Mouse (Mus musculus): ENCODE data around the gene Gulp1.
A peak's percentile ranks its signal among the peaks of the same experiment; 100 is the strongest.

Gulp1 gene

DNA sequence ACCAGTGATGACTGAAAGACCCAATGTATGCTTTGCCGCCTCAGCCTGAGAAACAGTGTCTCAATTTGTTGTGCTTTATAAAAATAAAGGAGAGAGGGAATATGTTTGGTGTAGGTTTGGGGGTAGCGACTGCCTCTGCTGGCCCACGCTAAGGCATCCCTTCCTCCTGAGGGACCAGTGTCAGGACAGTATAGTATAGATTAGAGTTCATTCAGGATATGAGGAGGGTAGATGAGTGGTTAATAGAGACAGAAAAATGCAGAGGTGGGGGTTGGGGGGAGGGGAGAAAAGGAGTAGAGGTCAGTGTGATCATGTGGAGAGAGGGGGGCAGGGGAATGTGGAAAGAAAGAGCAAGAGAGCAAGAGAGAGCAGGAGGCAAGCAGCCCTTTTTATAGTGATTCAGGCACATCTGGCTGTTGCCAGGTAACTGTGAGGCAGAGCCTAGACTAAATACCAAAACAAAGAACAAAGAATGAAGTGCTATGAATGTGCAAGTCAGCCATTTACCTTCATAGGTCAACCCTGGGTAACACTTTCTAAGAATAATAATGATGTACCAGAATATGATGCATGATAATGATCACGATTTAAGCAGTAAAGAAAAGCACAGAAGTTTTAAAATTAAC lies 169.6 kb downstream of the Gulp1 start:
- no peak for DNase-seq (ENCODE audit: low spot score)

DNA sequence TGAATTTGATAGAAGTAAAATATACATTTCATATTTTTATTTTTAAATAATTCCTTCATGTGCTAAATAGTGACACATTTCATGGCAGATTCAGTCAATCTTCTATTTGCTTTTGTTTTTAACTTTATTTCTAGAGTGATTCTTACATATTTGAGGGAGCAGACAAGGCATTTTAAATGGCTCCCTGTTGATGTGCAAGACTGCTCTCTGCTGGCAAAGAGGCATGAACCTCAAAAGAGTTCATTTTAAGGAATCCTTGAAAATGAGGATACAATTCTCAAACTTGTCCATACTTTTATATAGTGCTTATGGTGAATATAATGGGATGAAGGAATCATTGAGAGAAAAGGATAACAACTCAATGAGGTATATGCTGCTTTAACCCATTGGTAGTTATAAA lies 189.9 kb downstream of the Gulp1 start:
- no peak for DNase-seq (ENCODE audit: low spot score)

DNA sequence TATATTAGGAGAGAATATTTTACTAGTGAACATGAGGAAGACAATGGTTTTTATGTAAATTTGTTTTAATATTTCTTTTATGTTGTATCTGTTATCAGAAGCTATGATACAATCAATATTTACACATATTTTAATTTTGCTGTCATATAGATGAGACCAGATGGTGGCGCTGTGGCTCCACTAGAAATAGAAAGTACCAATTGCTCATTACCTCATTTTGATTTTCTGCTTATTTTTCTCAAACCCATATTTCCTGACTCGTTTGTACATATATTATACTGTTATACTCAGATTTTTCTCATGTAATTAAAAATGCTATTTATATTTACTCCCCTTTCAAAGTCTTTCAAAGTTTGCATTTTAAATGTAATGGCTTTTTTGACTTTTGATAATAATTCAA lies 194.4 kb downstream of the Gulp1 start:
- peak; percentile 31 for DNase-seq (ENCODE audit: low spot score)

- no peak for DNase-seq (ENCODE audit: low spot score)
Measured at GRCm38 (mm10) chr1:44750731-44751730, 199.7 kb downstream of the Gulp1 start.

DNA sequence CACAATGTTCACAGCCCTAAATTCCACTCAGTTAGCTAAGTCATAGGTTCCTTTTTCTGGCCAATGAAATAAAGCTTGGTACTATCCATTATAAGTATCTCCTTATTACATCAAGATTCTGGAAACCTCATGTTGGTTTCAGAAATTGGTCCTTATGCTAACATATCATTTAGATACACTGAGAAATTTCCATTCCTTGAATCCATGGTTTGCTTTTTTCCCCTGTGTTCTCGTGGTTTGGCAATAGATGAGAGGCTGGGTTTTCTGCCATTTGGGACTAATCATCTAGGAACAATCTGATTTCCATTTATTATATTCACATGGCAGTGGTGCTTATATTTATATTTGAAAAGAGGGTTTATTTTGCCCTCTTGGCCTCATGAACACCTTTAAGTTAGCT lies 226.9 kb downstream of the Gulp1 start:
- DNase-seq (ENCODE audit: low spot score), result no peak

GRCm38 (mm10) chr1:44803594-44804372 lies 252.5 kb downstream of the Gulp1 start:
- DNase-seq (ENCODE audit: low spot score), result peak; percentile 11

GRCm38 (mm10) chr1:44806368-44806767 lies 255.1 kb downstream of the Gulp1 start:
- no peak for DNase-seq (ENCODE audit: low spot score)

GRCm38 (mm10) chr1:44810336-44810735 lies 259.0 kb downstream of the Gulp1 start:
- no peak for DNase-seq (ENCODE audit: low spot score)

GRCm38 (mm10) chr1:44833934-44834333 lies 282.6 kb downstream of the Gulp1 start:
- no peak for DNase-seq (ENCODE audit: low spot score)

Measured in ovary, postnatal 14 days (tissue).